Mouse (Mus musculus): ENCODE measurements around the gene Tuba4a. TPM values are rescaled to one million over a fixed set of nuclear protein-coding genes. Genes with fewer than 3 reads are reported as not detected.
A peak's percentile ranks its signal among the peaks of the same experiment; 100 is the strongest.

Tuba4a gene
- polyA plus RNA-seq, 1 experiment from 2014 or later = 43.3 TPM

DNA sequence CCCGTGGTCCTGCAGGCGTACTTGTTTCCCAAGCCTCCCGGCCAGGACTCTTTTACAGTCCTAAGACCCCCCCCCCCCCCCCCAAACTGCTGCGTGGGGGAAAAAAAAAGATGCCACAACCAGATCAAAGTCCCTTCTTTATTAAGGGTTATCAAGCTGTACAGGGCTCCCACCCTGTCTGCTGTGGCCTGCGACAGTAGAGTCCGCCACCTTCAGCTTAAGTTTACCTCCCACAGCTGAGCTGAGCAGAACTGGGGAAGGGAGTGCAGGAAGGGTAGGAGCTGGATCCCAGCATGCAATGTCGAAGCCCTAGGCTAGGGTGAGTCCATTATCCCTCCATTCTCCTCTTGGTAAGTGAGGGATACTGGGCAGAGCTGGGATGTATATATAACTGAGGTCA lies 38.9 kb downstream of the Tuba4a start:
- Histone ChIP-seq H3K4me3 (peak overlapping the region; percentile 72), H3K27me3 (replicated peaks) (no peaks in the 10 kb centered on the region), H3K36me3 (peaks cover 70% of the 10 kb centered on the region), H3K9ac (peak overlapping the region; percentile 58; the same call in 1 of the 2 replicates), H3K27ac (replicated peaks) (0 out of 2 replicates have a peak overlapping the region, but pooled peaks have one; percentile 24), H3K9me3 (no peaks in the 10 kb centered on the region), H3K4me2 (peak overlapping the region; percentile 99), H3K4me1 (peaks cover 21% of the 10 kb centered on the region)
- WGBS = 33% methylated on average over 7 of the region's 7 CpGs
- ATAC-seq (ENCODE audit: extremely low read depth, insufficient number of reproducible peaks, low FRiP score, low TSS enrichment) = no peak

DNA sequence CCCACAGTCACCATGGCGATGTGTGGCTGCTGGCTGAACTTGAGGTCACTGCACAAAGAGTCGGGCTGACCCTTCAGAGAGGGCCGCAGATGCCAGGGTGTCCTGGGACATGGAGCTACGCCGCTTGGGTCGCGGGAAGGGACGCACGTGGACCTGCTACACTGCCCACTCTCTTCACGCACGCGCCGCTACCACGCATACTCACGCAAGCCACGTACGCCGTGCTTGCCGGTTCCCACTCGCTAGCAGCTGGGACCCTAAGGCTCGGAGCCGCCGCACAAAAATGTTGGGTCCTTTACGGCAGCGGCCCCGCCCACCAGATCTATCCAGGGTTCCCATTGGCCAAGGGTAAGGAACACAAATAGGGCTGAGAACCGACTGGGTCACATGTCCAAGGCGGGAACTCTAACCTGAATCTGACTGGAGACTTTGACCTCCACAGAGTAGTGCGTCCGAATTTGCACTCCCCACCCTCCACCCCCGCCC lies 39.5 kb downstream of the Tuba4a start, which contains the start of gene Abcb6:
Abcb6 (minus strand) TSS at position 288 of the 486 bp plus-strand sequence.
- Histone ChIP-seq H3K9me3 (no peaks in the 10 kb centered on the region), H3K27ac (replicated peaks) (peak within 1 kb of the TSS; percentile 43), H3K27me3 (replicated peaks) (no peaks in the 10 kb centered on the region), H3K4me2 (peak within 1 kb of the TSS; percentile 99), H3K36me3 (peaks cover 70% of the 10 kb centered on the region), H3K4me3 (peak within 1 kb of the TSS; percentile 72), H3K9ac (peak within 1 kb of the TSS; percentile 84), H3K4me1 (peaks cover 21% of the 10 kb centered on the region)
- peak; percentile 81 for ATAC-seq (ENCODE audit: extremely low read depth, insufficient number of reproducible peaks, low FRiP score, low TSS enrichment)
- WGBS = under 1% methylated on average over 31 of the region's 31 CpGs

DNA sequence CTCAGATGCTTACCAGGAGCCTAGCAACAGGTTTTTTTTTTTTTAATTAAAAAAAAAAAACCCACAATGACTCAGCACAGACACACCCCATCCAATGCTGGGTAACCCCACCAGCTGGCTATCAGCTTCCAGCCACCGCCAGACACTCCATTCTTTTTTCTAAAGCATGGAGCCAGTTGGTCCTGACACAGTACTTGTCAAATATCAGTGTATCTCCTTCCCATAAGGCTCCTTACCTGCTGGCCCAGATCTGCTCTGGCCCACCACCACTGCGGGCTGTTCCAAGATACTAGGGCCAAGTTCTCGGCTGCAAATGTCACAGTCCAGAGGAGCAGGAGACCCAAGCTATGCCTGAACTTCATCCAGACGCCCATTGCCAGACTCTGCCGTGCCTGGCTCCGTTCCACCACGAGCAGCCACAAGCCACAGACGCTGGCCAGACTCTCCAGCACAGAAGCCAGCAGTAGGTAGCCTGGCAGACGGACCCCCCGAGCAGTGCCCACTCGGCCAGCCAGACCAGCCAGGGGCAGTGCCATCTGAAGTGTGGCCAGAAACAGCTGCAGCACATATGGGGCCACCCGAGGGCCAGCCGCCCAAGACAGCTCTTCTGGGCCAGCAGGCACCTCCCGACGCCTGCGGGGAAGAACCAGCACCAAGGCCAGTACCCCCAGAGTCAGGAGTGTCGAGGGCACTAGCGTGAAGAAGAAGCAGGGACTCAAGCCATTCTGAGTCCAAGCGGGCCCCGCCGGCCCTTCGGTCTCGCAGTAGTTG lies 40.1 kb downstream of the Tuba4a start:
- Histone ChIP-seq H3K4me3 (peak overlapping the region; percentile 72), H3K36me3 (peaks cover 69% of the 10 kb centered on the region), H3K9ac (peak overlapping the region; percentile 84), H3K27me3 (replicated peaks) (no peaks in the 10 kb centered on the region), H3K4me1 (peaks cover 21% of the 10 kb centered on the region), H3K27ac (replicated peaks) (peak overlapping the region; percentile 43), H3K4me2 (peak overlapping the region; percentile 99), H3K9me3 (no peaks in the 10 kb centered on the region)
- WGBS = 5% methylated on average over 23 of the region's 23 CpGs
- ATAC-seq (ENCODE audit: extremely low read depth, insufficient number of reproducible peaks, low FRiP score, low TSS enrichment) = peak; percentile 11; the same call in 1 of the 2 replicates

DNA sequence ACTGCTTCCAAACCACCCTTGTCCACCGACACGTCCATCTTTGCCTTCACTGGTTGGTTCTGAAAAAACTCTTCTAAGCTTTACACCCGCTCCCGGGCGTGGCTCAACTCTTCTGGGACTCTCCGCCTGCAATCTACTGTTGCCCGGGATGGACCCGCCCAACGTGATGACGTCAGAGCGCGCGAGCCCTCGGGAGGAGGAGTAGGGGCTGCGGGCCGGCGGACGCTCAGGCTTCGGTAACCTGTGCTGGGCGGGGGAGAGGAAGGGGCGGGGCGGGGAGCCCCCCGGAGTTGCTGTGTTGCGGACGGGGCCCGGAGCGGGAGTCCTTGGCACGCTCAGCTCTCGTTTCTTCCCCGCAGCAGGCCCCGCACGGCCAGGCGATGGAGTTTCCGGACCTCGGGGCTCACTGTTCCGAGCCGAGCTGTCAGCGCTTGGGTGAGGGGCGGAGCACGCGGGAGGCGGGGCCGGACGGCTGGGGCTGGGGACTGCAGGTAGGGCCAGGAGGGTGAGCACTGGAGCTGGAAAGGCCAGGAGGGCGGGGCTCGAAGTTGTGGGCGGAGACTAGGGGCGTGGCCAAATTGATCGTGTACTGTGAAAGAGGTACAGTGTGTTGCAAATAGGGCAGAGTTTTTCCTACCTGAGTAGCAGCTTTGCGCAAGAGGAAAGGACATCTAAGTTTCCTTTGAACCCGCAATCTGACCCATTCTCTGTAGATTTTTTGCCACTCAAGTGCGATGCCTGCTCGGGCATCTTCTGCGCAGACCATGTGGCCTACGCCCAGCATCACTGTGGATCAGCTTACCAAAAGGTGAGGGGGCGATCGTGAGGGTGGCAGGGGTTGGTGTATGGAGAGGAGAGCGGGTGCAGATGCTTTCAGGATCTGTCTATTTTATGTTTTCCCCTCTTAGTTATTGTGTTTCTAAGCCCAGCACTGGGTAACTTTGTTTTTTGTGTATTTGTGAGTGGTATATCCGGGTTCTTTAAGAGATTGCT lies 50.9 kb downstream of the Tuba4a start, which contains the start of gene Zfand2b:
Zfand2b (plus strand) TSS at position 175 of the 993 bp plus-strand sequence.
- H3K4me1 ChIP-seq = peaks cover 15% of the 10 kb centered on the region
- WGBS = 1% methylated on average over 59 of the region's 59 CpGs
- peak within 1 kb of the TSS; percentile 70 for H3K4me3 ChIP-seq
- H3K9ac ChIP-seq = peak within 1 kb of the TSS; percentile 86
- no peaks in the 10 kb centered on the region for H3K9me3 ChIP-seq
- H3K27me3 ChIP-seq (replicated peaks) = no peaks in the 10 kb centered on the region
- H3K27ac ChIP-seq (replicated peaks) = peak within 1 kb of the TSS; percentile 87
- H3K4me2 ChIP-seq = peak within 1 kb of the TSS; percentile 83
- ATAC-seq (ENCODE audit: extremely low read depth, insufficient number of reproducible peaks, low FRiP score, low TSS enrichment) = peak; percentile 98
- peaks cover 42% of the 10 kb centered on the region for H3K36me3 ChIP-seq

DNA sequence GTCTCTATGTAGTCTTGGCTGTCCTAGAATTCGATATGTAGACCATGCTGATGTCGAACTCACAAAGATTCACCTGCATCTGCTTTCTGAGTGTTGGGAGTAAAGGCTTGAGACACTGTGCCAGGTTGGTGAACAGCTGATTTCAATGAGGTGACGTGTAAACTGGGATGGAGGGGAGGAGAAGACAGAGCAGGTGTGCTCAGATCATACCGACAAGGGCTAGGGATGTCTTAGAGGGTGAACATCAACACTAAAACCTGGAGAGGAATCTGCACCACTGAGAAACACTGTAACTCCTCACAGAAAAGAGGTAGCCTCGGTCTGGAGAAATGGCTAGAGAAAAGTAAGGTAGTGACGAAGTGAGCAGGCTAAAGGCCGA lies 51.6 kb downstream of the Tuba4a start:
- 8% methylated on average over 7 of the region's 7 CpGs for WGBS
- no peak for ATAC-seq (ENCODE audit: extremely low read depth, insufficient number of reproducible peaks, low FRiP score, low TSS enrichment)
- peaks cover 36% of the 10 kb centered on the region for H3K36me3 ChIP-seq

More for the DNA sequence above, 51.6 kb downstream of the Tuba4a start:
- Histone ChIP-seq H3K4me2 (peak overlapping the region; percentile 83), H3K27me3 (replicated peaks) (no peaks in the 10 kb centered on the region), H3K4me3 (peak overlapping the region; percentile 70), H3K27ac (replicated peaks) (peak overlapping the region; percentile 87), H3K4me1 (peaks cover 15% of the 10 kb centered on the region), H3K9me3 (no peaks in the 10 kb centered on the region), H3K9ac (peak overlapping the region; percentile 86)

Small RNAs within 50 kb of the gene (microRNA-seq; reads per million reads assigned to microRNA genes)
- gene Gm27943 = not detected

Other genes starting within 250 kb of the Tuba4a start
- 7.6 and 7.9 TPM in 2 replicates for gene Nhej1, start 94.7 kb downstream of the Tuba4a start, polyA plus RNA-seq (2015; fragmentation: Nextera tagmentation; extraction: Ambion mirVana)
- 0.41 and 1.0 TPM in 2 replicates for gene Slc23a3, start 86.0 kb downstream of the Tuba4a start, polyA plus RNA-seq (2015; fragmentation: Nextera tagmentation; extraction: Ambion mirVana)
- gene Cnppd1, start 77.2 kb downstream of the Tuba4a start, polyA plus RNA-seq (2015; fragmentation: Nextera tagmentation; extraction: Ambion mirVana) = 36.2 and 39.1 TPM in 2 replicates
- 35.2 and 35.9 TPM in 2 replicates for gene Retreg2, start 77.1 kb downstream of the Tuba4a start, polyA plus RNA-seq (2015; fragmentation: Nextera tagmentation; extraction: Ambion mirVana)
- 27.2 and 31.7 TPM in 2 replicates for gene Zfand2b, start 51.2 kb downstream of the Tuba4a start, polyA plus RNA-seq (2015; fragmentation: Nextera tagmentation; extraction: Ambion mirVana)
- 14.8 and 17.6 TPM in 2 replicates for gene Abcb6, start 39.5 kb downstream of the Tuba4a start, polyA plus RNA-seq (2015; fragmentation: Nextera tagmentation; extraction: Ambion mirVana)
- gene Ankzf1, start 27.7 kb downstream of the Tuba4a start, polyA plus RNA-seq (2015; fragmentation: Nextera tagmentation; extraction: Ambion mirVana) = 23.7 and 26.4 TPM in 2 replicates
- 28.7 and 30.4 TPM in 2 replicates for gene Atg9a, start 27.7 kb downstream of the Tuba4a start, polyA plus RNA-seq (2015; fragmentation: Nextera tagmentation; extraction: Ambion mirVana)
- 6.9 and 8.2 TPM in 2 replicates for gene Glb1l, start 9.1 kb downstream of the Tuba4a start, polyA plus RNA-seq (2015; fragmentation: Nextera tagmentation; extraction: Ambion mirVana)
- gene Stk16, start 9.0 kb downstream of the Tuba4a start, polyA plus RNA-seq (2015; fragmentation: Nextera tagmentation; extraction: Ambion mirVana) = 81.2 and 96.6 TPM in 2 replicates
- gene A630095N17Rik, start 12.2 kb upstream of the Tuba4a start, polyA plus RNA-seq (2015; fragmentation: Nextera tagmentation; extraction: Ambion mirVana) = not detected in 2 replicates
- 30.5 and 32.6 TPM in 2 replicates for gene Dnajb2, start 16.5 kb upstream of the Tuba4a start, polyA plus RNA-seq (2015; fragmentation: Nextera tagmentation; extraction: Ambion mirVana)
- 0.40 and 0.87 TPM in 2 replicates for gene Ptprn, start 44.6 kb upstream of the Tuba4a start, polyA plus RNA-seq (2015; fragmentation: Nextera tagmentation; extraction: Ambion mirVana)
- gene Resp18, start 58.5 kb upstream of the Tuba4a start, polyA plus RNA-seq (2015; fragmentation: Nextera tagmentation; extraction: Ambion mirVana) = 0.75 TPM in 1 of 2 replicates, not detected in the other
- 115 and 121 TPM in 2 replicates for gene Dnpep, start 98.1 kb upstream of the Tuba4a start, polyA plus RNA-seq (2015; fragmentation: Nextera tagmentation; extraction: Ambion mirVana)
- gene Des, start 140.5 kb upstream of the Tuba4a start, polyA plus RNA-seq (2015; fragmentation: Nextera tagmentation; extraction: Ambion mirVana) = 393 and 426 TPM in 2 replicates
- gene Speg, start 155.4 kb upstream of the Tuba4a start, polyA plus RNA-seq (2015; fragmentation: Nextera tagmentation; extraction: Ambion mirVana) = 55.1 and 58.8 TPM in 2 replicates
- 70.7 and 73.7 TPM in 2 replicates for gene Gmppa, start 216.1 kb upstream of the Tuba4a start, polyA plus RNA-seq (2015; fragmentation: Nextera tagmentation; extraction: Ambion mirVana)
- 0.28 and 0.31 TPM in 2 replicates for gene Asic4, start 230.6 kb upstream of the Tuba4a start, polyA plus RNA-seq (2015; fragmentation: Nextera tagmentation; extraction: Ambion mirVana)